In genomic region chr19:41697111-41697806, GRCm38 (mm10) we compare ENCODE assay signal across 9 mouse cellular contexts. TPM values are rescaled to one million over a fixed set of nuclear protein-coding genes. Genes with fewer than 3 reads are reported as not detected.
A peak's percentile ranks its signal among the peaks of the same experiment; 100 is the strongest.
DNase-seq lines count a peak whose midpoint lies in the region.
"Had no signal": no experiment of that assay in that cellular context is flagged by ENCODE, and none has a peak within 500 bp of the region (broad histone marks: within the 10 kb centered on the region; RNA-seq: fewer than 3 reads in every experiment).

No protein-coding gene starts in this region.

- intact Hi-C loops in left cerebral cortex, postnatal 10 days (cut with DNase I): loop anchor here (5.0 kb wide), 1 partner anchor 45 kb away; the partner anchor contains the start of gene Slit1

- peak; percentile 81 for DNase-seq in 3T3-L1 (ENCODE audit: low read depth, low spot score)
- DNase-seq in NIH3T3 (ENCODE audit: low read depth): peak; percentile 28
- peak; percentile 74 to 89 for DNase-seq in frontal cortex, postnatal 10 days (ENCODE audit: low spot score in 2 of 2)
- peak; percentile 83 to 85 for DNase-seq in left cerebral cortex, postnatal 10 days (ENCODE audit: extremely low spot score in 1 of 2, low spot score in 2 of 2)
- peak; percentile 95 for DNase-seq in right cerebral cortex, adult 18-20 months
- DNase-seq in spleen, postnatal 4 days (ENCODE audit: low spot score in 2 of 2): no peak
- DNase-seq in ovary, adult 18-20 months (ENCODE audit: low spot score): no peak
- no peak for DNase-seq in gastrocnemius, adult 18-20 months (ENCODE audit: low spot score)

RNA-seq across cellular contexts. Expression of gene Slit1, which starts 46.2 kb away (rescaled TPM):
- 10 to 100 TPM; 55.1 to 57.2 TPM for total RNA-seq in left cerebral cortex, postnatal 10 days (2021)
- total RNA-seq in gastrocnemius, adult 18-20 months (2021): 1 to 10 TPM in 1 of 2 experiments, under 1 TPM in 1; 0.50 to 1.2 TPM
- total RNA-seq: hematopoietic stem cell, adult 5-6 weeks had no signal

Comparison
In these comparisons a context has a peak if more than half of its experiments do, and no peak if none do; other contexts are left out.
1. DNase-seq: peak in 3T3-L1 (single experiment), NIH3T3 (single experiment), frontal cortex, postnatal 10 days (2 of 2), left cerebral cortex, postnatal 10 days (2 of 2) and right cerebral cortex, adult 18-20 months (single experiment); none in spleen, postnatal 4 days (0 of 2), ovary, adult 18-20 months (single experiment) and gastrocnemius, adult 18-20 months (single experiment).
2. RNA of gene Slit1, which starts 46.2 kb away (total RNA-seq): 55.1 to 57.2 TPM in left cerebral cortex, postnatal 10 days; 0.50 to 1.2 TPM in gastrocnemius, adult 18-20 months; every median in the first group is over 10 times any median in the second.